Mouse (Mus musculus): ENCODE results near the gene Popdc3. TPM values are rescaled to one million over a fixed set of nuclear protein-coding genes. Genes with fewer than 3 reads are reported as not detected.

Gene Popdc3
- polyA plus RNA-seq, 1 experiment from 2014 or later, result 1.9 TPM

- H3K36me3 ChIP-seq (ENCODE audit: control insufficient read depth, insufficient read depth, low read length), result 0 out of 2 replicates have a peak, but pooled peaks cover 5% of the 10 kb centered on the region
- H3K9me3 ChIP-seq (ENCODE audit: control insufficient read depth, low read length), result no peaks in the 10 kb centered on the region
- H3K4me2 ChIP-seq (ENCODE audit: low read depth, low read length), result no peak overlapping the region
- ATAC-seq (ENCODE audit: low read depth), result 0 out of 2 replicates have a peak, but pooled peaks have one; percentile 5
- 20% methylated on average over 6 of the region's 6 CpGs for WGBS
- H3K4me1 ChIP-seq (ENCODE audit: control insufficient read depth, insufficient read depth, low read length), result peaks cover 6% of the 10 kb centered on the region; the same call in 1 of the 2 replicates
- no peak overlapping the region for H3K4me3 ChIP-seq (ENCODE audit: low read depth, low read length)
- H3K27ac ChIP-seq (ENCODE audit: low read depth, low read length), result peak overlapping the region; percentile 55; the same call in 1 of the 2 replicates
- H3K9ac ChIP-seq (replicated peaks; ENCODE audit: low read depth, low read length), result no peak overlapping the region
- no peaks in the 10 kb centered on the region for H3K27me3 ChIP-seq (ENCODE audit: control insufficient read depth, insufficient read depth, low read length)
Measured at GRCm38 (mm10) chr10:45146821-45147220, 31.1 kb upstream of the Popdc3 start.

GRCm38 (mm10) chr10:45151137-45151536, 26.8 kb upstream of the Popdc3 start:
- H3K27me3 ChIP-seq (ENCODE audit: control insufficient read depth, insufficient read depth, low read length), result no peaks in the 10 kb centered on the region
- H3K4me1 ChIP-seq (ENCODE audit: control insufficient read depth, insufficient read depth, low read length), result peaks cover 6% of the 10 kb centered on the region; the same call in 1 of the 2 replicates
- no peak overlapping the region for H3K9ac ChIP-seq (replicated peaks; ENCODE audit: low read depth, low read length)
- H3K9me3 ChIP-seq (ENCODE audit: control insufficient read depth, low read length), result no peaks in the 10 kb centered on the region
- peak; percentile 7; the same call in 1 of the 2 replicates for ATAC-seq (ENCODE audit: low read depth)
- no peak overlapping the region for H3K27ac ChIP-seq (ENCODE audit: low read depth, low read length)
- H3K4me3 ChIP-seq (ENCODE audit: low read depth, low read length), result no peak overlapping the region
- H3K4me2 ChIP-seq (ENCODE audit: low read depth, low read length), result no peak overlapping the region
- WGBS, result 54% methylated on average over 5 of the region's 5 CpGs
- H3K36me3 ChIP-seq (ENCODE audit: control insufficient read depth, insufficient read depth, low read length), result peaks cover 22% of the 10 kb centered on the region

GRCm38 (mm10) chr10:45151771-45152692, 25.9 kb upstream of the Popdc3 start:
- ATAC-seq (ENCODE audit: low read depth), result no peak
- no peak overlapping the region for H3K4me3 ChIP-seq (ENCODE audit: low read depth, low read length)
- no peak overlapping the region for H3K9ac ChIP-seq (replicated peaks; ENCODE audit: low read depth, low read length)
- H3K9me3 ChIP-seq (ENCODE audit: control insufficient read depth, low read length), result no peaks in the 10 kb centered on the region
- peaks cover 27% of the 10 kb centered on the region for H3K36me3 ChIP-seq (ENCODE audit: control insufficient read depth, insufficient read depth, low read length)
- peaks cover under 1% of the 10 kb centered on the region; the same call in 1 of the 2 replicates for H3K4me1 ChIP-seq (ENCODE audit: control insufficient read depth, insufficient read depth, low read length)
- H3K4me2 ChIP-seq (ENCODE audit: low read depth, low read length), result no peak overlapping the region
- no peaks in the 10 kb centered on the region for H3K27me3 ChIP-seq (ENCODE audit: control insufficient read depth, insufficient read depth, low read length)
- WGBS, result 84% methylated on average over 12 of the region's 12 CpGs
- H3K27ac ChIP-seq (ENCODE audit: low read depth, low read length), result no peak overlapping the region

GRCm38 (mm10) chr10:45154557-45155060, 23.3 kb upstream of the Popdc3 start:
- H3K36me3 ChIP-seq (ENCODE audit: control insufficient read depth, insufficient read depth, low read length), result peaks cover 37% of the 10 kb centered on the region
- ATAC-seq (ENCODE audit: low read depth), result no peak

GRCm38 (mm10) chr10:45165851-45166250, 12.0 kb upstream of the Popdc3 start:
- H3K9me3 ChIP-seq (ENCODE audit: control insufficient read depth, low read length), result no peaks in the 10 kb centered on the region
- H3K36me3 ChIP-seq (ENCODE audit: control insufficient read depth, insufficient read depth, low read length), result no peaks in the 10 kb centered on the region
- no peak overlapping the region for H3K4me3 ChIP-seq (ENCODE audit: low read depth, low read length)
- ATAC-seq (ENCODE audit: low read depth), result no peak
- H3K27me3 ChIP-seq (ENCODE audit: control insufficient read depth, insufficient read depth, low read length), result no peaks in the 10 kb centered on the region
- no peak overlapping the region for H3K9ac ChIP-seq (replicated peaks; ENCODE audit: low read depth, low read length)
- 91% methylated on average over 8 of the region's 8 CpGs for WGBS
- no peak overlapping the region for H3K27ac ChIP-seq (ENCODE audit: low read depth, low read length)
- H3K4me2 ChIP-seq (ENCODE audit: low read depth, low read length), result no peak overlapping the region
- H3K4me1 ChIP-seq (ENCODE audit: control insufficient read depth, insufficient read depth, low read length), result no peaks in the 10 kb centered on the region

More at GRCm38 (mm10) chr10:45154557-45155060, 23.3 kb upstream of the Popdc3 start:
- Histone ChIP-seq H3K27me3 (ENCODE audit: control insufficient read depth, insufficient read depth, low read length) (no peaks in the 10 kb centered on the region), H3K4me2 (ENCODE audit: low read depth, low read length) (no peak overlapping the region), H3K9ac (replicated peaks; ENCODE audit: low read depth, low read length) (no peak overlapping the region), H3K9me3 (ENCODE audit: control insufficient read depth, low read length) (no peaks in the 10 kb centered on the region), H3K4me3 (ENCODE audit: low read depth, low read length) (no peak overlapping the region), H3K4me1 (ENCODE audit: control insufficient read depth, insufficient read depth, low read length) (no peaks in the 10 kb centered on the region), H3K27ac (ENCODE audit: low read depth, low read length) (no peak overlapping the region)
- 99% methylated on average over 14 of the region's 14 CpGs for WGBS

GRCm38 (mm10) chr10:45173927-45174326, 4.0 kb upstream of the Popdc3 start:
- 79% methylated on average over 8 of the region's 8 CpGs for WGBS

GRCm38 (mm10) chr10:45174345-45174744, 3.6 kb upstream of the Popdc3 start:
- Histone ChIP-seq H3K4me3 (ENCODE audit: low read depth, low read length) (no peak overlapping the region), H3K36me3 (ENCODE audit: control insufficient read depth, insufficient read depth, low read length) (no peaks in the 10 kb centered on the region), H3K9me3 (ENCODE audit: control insufficient read depth, low read length) (no peaks in the 10 kb centered on the region), H3K4me1 (ENCODE audit: control insufficient read depth, insufficient read depth, low read length) (no peaks in the 10 kb centered on the region), H3K27me3 (ENCODE audit: control insufficient read depth, insufficient read depth, low read length) (no peaks in the 10 kb centered on the region), H3K9ac (replicated peaks; ENCODE audit: low read depth, low read length) (no peak overlapping the region), H3K27ac (ENCODE audit: low read depth, low read length) (no peak overlapping the region), H3K4me2 (ENCODE audit: low read depth, low read length) (no peak overlapping the region)
- 68% methylated on average over 3 of the region's 3 CpGs for WGBS
- no peak for ATAC-seq (ENCODE audit: low read depth)

More at GRCm38 (mm10) chr10:45173927-45174326, 4.0 kb upstream of the Popdc3 start:
- no peaks in the 10 kb centered on the region for H3K4me1 ChIP-seq (ENCODE audit: control insufficient read depth, insufficient read depth, low read length)
- no peak for ATAC-seq (ENCODE audit: low read depth)
- no peaks in the 10 kb centered on the region for H3K36me3 ChIP-seq (ENCODE audit: control insufficient read depth, insufficient read depth, low read length)
- no peak overlapping the region for H3K9ac ChIP-seq (replicated peaks; ENCODE audit: low read depth, low read length)
- no peaks in the 10 kb centered on the region for H3K27me3 ChIP-seq (ENCODE audit: control insufficient read depth, insufficient read depth, low read length)
- no peak overlapping the region for H3K4me2 ChIP-seq (ENCODE audit: low read depth, low read length)
- no peaks in the 10 kb centered on the region for H3K9me3 ChIP-seq (ENCODE audit: control insufficient read depth, low read length)
- H3K4me3 ChIP-seq (ENCODE audit: low read depth, low read length), result no peak overlapping the region
- H3K27ac ChIP-seq (ENCODE audit: low read depth, low read length), result no peak overlapping the region

- Histone ChIP-seq H3K36me3 (ENCODE audit: control insufficient read depth, insufficient read depth, low read length) (no peaks in the 10 kb centered on the region), H3K27ac (ENCODE audit: low read depth, low read length) (no peak overlapping the region), H3K9ac (replicated peaks; ENCODE audit: low read depth, low read length) (no peak overlapping the region), H3K27me3 (ENCODE audit: control insufficient read depth, insufficient read depth, low read length) (no peaks in the 10 kb centered on the region), H3K4me3 (ENCODE audit: low read depth, low read length) (no peak overlapping the region), H3K9me3 (ENCODE audit: control insufficient read depth, low read length) (no peaks in the 10 kb centered on the region), H3K4me1 (ENCODE audit: control insufficient read depth, insufficient read depth, low read length) (no peaks in the 10 kb centered on the region), H3K4me2 (ENCODE audit: low read depth, low read length) (no peak overlapping the region)
- WGBS, result 96% methylated on average over 4 of the region's 4 CpGs
- ATAC-seq (ENCODE audit: low read depth), result no peak
Measured at GRCm38 (mm10) chr10:45180677-45181326, 2.9 kb downstream of the Popdc3 start.

All from neural tube, embryonic 14.5 days (tissue).